Mouse (Mus musculus): ENCODE results near the gene Tmem63c.

GRCm38 (mm10) chr12:87089255-87089654 is 68.1 kb downstream of the Tmem63c start:
- TF ChIP-seq CTCF (IDR thresholded peaks at IDR 0.05; ENCODE audit: extremely low read depth, insufficient read depth, insufficient read length, insufficient replicate concordance) (no peak), POLR2A (IDR thresholded peaks at IDR 0.05; ENCODE audit: low read depth, low read length) (no peak)
